36 mouse cellular contexts compared by ENCODE assay signal in genomic region chr10:117208221-117208620, GRCm38 (mm10). TPM values are rescaled to one million over a fixed set of nuclear protein-coding genes. Genes with fewer than 3 reads are reported as not detected.
A peak's percentile ranks its signal among the peaks of the same experiment; 100 is the strongest.
DNase-seq lines count a peak whose midpoint lies in the region; ATAC-seq and TF ChIP-seq lines count a peak whose summit lies in the region.
"Had no signal": no experiment of that assay in that cellular context is flagged by ENCODE, and none has a peak within 500 bp of the region (broad histone marks: within the 10 kb centered on the region; RNA-seq: fewer than 3 reads in every experiment).

No protein-coding gene starts in this region.

- H3K27ac ChIP-seq in kidney, embryonic 15.5 days: no peak overlapping the region
- H3K27ac ChIP-seq in layer of hippocampus, adult 2 months: no peak overlapping the region
- H3K27ac ChIP-seq: embryonic facial prominence, embryonic 12.5 days; embryonic facial prominence, embryonic 15.5 days; gastrocnemius, adult 2 months; hindbrain, embryonic 12.5 days had no signal

- peaks cover 10% of the 10 kb centered on the region; the same call in 1 of the 2 replicates for H3K36me3 ChIP-seq in kidney, embryonic 15.5 days
- H3K36me3 ChIP-seq in E14TG2a.4 (ENCODE audit: insufficient read depth, low read length): 0 out of 2 replicates have a peak, but pooled peaks cover 5% of the 10 kb centered on the region
- H3K36me3 ChIP-seq: embryonic facial prominence, embryonic 15.5 days had no signal

- peak overlapping the region; percentile 42 for H3K4me2 ChIP-seq in kidney, embryonic 15.5 days
- H3K4me2 ChIP-seq: embryonic facial prominence, embryonic 12.5 days; embryonic facial prominence, embryonic 15.5 days; heart, embryonic 11.5 days; hindbrain, embryonic 12.5 days had no signal

- peak; percentile 52 for ATAC-seq in kidney, embryonic 15.5 days (replicated peaks; ENCODE audit: low FRiP score)
- ATAC-seq: forebrain, postnatal 0 days; hindbrain, embryonic 16.5 days had no signal

- no peaks in the 10 kb centered on the region for H3K27me3 ChIP-seq in kidney, embryonic 15.5 days
- H3K27me3 ChIP-seq in E14TG2a.4 (ENCODE audit: insufficient read depth, low read length): peaks cover 3% of the 10 kb centered on the region; the same call in 1 of the 2 replicates
- H3K27me3 ChIP-seq: CH12.LX; embryonic facial prominence, embryonic 12.5 days; embryonic facial prominence, embryonic 15.5 days; hindbrain, embryonic 12.5 days had no signal

- no peak for DNase-seq in kidney, adult 8-10 months
- DNase-seq in ES-CJ7 (ENCODE audit: low read depth, low spot score): peak; percentile 27
- DNase-seq in R1 (ENCODE audit: low read depth, low spot score): peak; percentile 36
- DNase-seq in right cerebral cortex, postnatal 10 days (ENCODE audit: low spot score in 2 of 2): no peak
- no peak for DNase-seq in layer of hippocampus, adult 2 months (ENCODE audit: low spot score in 2 of 2)
- DNase-seq: adrenal gland, adult 2 months; adrenal gland, postnatal 14 days; B cell, adult 2 months; cerebellum, adult 11 months; cerebellum, adult 2 months; cerebellum, adult 9-11 months; cerebellum, postnatal 25 days; forebrain, postnatal 0 days; gastrocnemius, adult 2 months; gastrocnemius, postnatal 14 days; heart, adult 11 months had no signal

- H3K4me1 ChIP-seq in kidney, embryonic 15.5 days: peaks cover 7% of the 10 kb centered on the region
- H3K4me1 ChIP-seq in E14TG2a.4 (replicated peaks; ENCODE audit: low read depth, low read length): peaks cover 18% of the 10 kb centered on the region
- H3K4me1 ChIP-seq: hindbrain, embryonic 12.5 days had no signal

- WGBS in kidney, embryonic 15.5 days: 51% methylated on average over 15 of the region's 15 CpGs

- no peak for TF ChIP-seq CTCF in E14TG2a.4 (conservative IDR thresholded peaks at IDR 0.05; ENCODE audit: low read length)
- no peak for TF ChIP-seq CTCF in layer of hippocampus, adult 2 months (conservative IDR thresholded peaks at IDR 0.05)

- H3K9me3 ChIP-seq in kidney, embryonic 15.5 days (replicated peaks): no peaks in the 10 kb centered on the region
- H3K9me3 ChIP-seq in E14TG2a.4 (ENCODE audit: low read length): no peaks in the 10 kb centered on the region
- H3K9me3 ChIP-seq: embryonic facial prominence, embryonic 12.5 days; embryonic facial prominence, embryonic 15.5 days; hindbrain, embryonic 12.5 days had no signal

- H3K4me3 ChIP-seq in kidney, embryonic 15.5 days (replicated peaks): no peak overlapping the region
- H3K4me3 ChIP-seq in E14TG2a.4 (replicated peaks; ENCODE audit: low read length): peak overlapping the region; percentile 49
- H3K4me3 ChIP-seq in layer of hippocampus, adult 2 months: no peak overlapping the region
- H3K4me3 ChIP-seq: embryonic facial prominence, embryonic 12.5 days; embryonic facial prominence, embryonic 15.5 days; gastrocnemius, adult 2 months; hindbrain, embryonic 12.5 days had no signal

- no peak overlapping the region for H3K9ac ChIP-seq in kidney, embryonic 15.5 days
- H3K9ac ChIP-seq: embryonic facial prominence, embryonic 12.5 days; embryonic facial prominence, embryonic 15.5 days; forebrain, postnatal 0 days; hindbrain, embryonic 12.5 days had no signal

RNA-seq across cellular contexts. Expression of gene Yeats4, which starts 16.1 kb away (rescaled TPM):
- 68.6 and 71.1 TPM in 2 replicates for polyA plus RNA-seq in kidney, embryonic 15.5 days (2015; fragmentation: Nextera tagmentation; extraction: Ambion mirVana)
- 10 to 100 TPM; 45.2 to 49.3 TPM for total RNA-seq in layer of hippocampus, adult 2 months (2021)

RNA-seq across cellular contexts. Expression of gene 9530003J23Rik, which starts 30.3 kb away (rescaled TPM):
- polyA plus RNA-seq in kidney, embryonic 15.5 days (2015; fragmentation: Nextera tagmentation; extraction: Ambion mirVana): not detected in 2 replicates
- not detected for total RNA-seq in layer of hippocampus, adult 2 months (2021)
- total RNA-seq: adrenal gland, adult 2 months; adrenal gland, postnatal 14 days; adrenal gland, postnatal 4 days; CH12.LX; common myeloid progenitor, adult 5-6 weeks; forebrain, postnatal 0 days; gastrocnemius, adult 2 months; gastrocnemius, postnatal 14 days; gastrocnemius, postnatal 4 days; heart, adult 8-10 months; heart, postnatal 25 days; hematopoietic stem cell, adult 5-6 weeks; MEL had no signal
- polyA plus RNA-seq: adrenal gland, adult 2 months; cerebellum, adult 2 months; embryonic facial prominence, embryonic 12.5 days; embryonic facial prominence, embryonic 15.5 days; forebrain, embryonic 11.5 days; forebrain, embryonic 14.5 days; frontal cortex, adult 2 months; heart, embryonic 11.5 days; heart, embryonic 14.5 days; heart, postnatal 0 days; hindbrain, embryonic 12.5 days; hindbrain, embryonic 16.5 days had no signal

RNA-seq across cellular contexts. Expression of gene Frs2, which starts 59.9 kb away (rescaled TPM):
- polyA plus RNA-seq in kidney, embryonic 15.5 days (2015; fragmentation: Nextera tagmentation; extraction: Ambion mirVana): 17.0 and 17.8 TPM in 2 replicates
- 10 to 100 TPM; 36.3 to 37.5 TPM for total RNA-seq in layer of hippocampus, adult 2 months (2021)

Comparison
In these comparisons a context has a peak if more than half of its experiments do, and no peak if none do; other contexts are left out.
1. DNase-seq: peak in ES-CJ7 (single experiment) and R1 (single experiment); none in kidney, adult 8-10 months (0 of 2), right cerebral cortex, postnatal 10 days (0 of 2) and layer of hippocampus, adult 2 months (0 of 2).